Mouse (Mus musculus) forebrain, embryonic 13.5 days (tissue): ENCODE measurements around the gene Csk. TPM values are rescaled to one million over a fixed set of nuclear protein-coding genes. Genes with fewer than 3 reads are reported as not detected.

ENCODE experiments used
- ATAC-seq: fragments of 200-750 bp; cut with Nextera tagmentation; 2 replicates; pipeline ENCODE4 v1.8.0; 2017
- H3K27ac ChIP-seq: fragments of 300-500 bp; sonication (generic); 2 replicates; pipeline ENCODE4 v1.5.1; 2015; ENCODE audit warnings: inconsistent platforms, mild to moderate bottlenecking, moderate library complexity
- H3K27me3 ChIP-seq: fragments of 300-500 bp; sonication (generic); 2 replicates; pipeline ENCODE4 v1.6.1; 2015; ENCODE audit warnings: mild to moderate bottlenecking, inconsistent platforms
- H3K36me3 ChIP-seq: fragments of 300-500 bp; sonication (generic); 2 replicates; pipeline ENCODE4 v1.6.1; 2015; ENCODE audit warnings: mild to moderate bottlenecking, inconsistent platforms; ENCODE audit not compliant: poor library complexity, severe bottlenecking
- H3K4me1 ChIP-seq: fragments of 300-500 bp; sonication (generic); 2 replicates; pipeline ENCODE4 v1.6.1; 2015; ENCODE audit warnings: inconsistent platforms
- H3K4me2 ChIP-seq: fragments of 300-500 bp; sonication (generic); 2 replicates; pipeline ENCODE4 v1.6.1; 2015; ENCODE audit warnings: inconsistent platforms, mild to moderate bottlenecking, moderate library complexity
- H3K4me3 ChIP-seq: fragments of 300-500 bp; sonication (generic); 2 replicates; pipeline ENCODE4 v1.5.1; 2015; ENCODE audit warnings: mild to moderate bottlenecking, inconsistent platforms
- H3K9ac ChIP-seq: fragments of 300-500 bp; sonication (generic); 2 replicates; pipeline ENCODE4 v1.6.1; 2015; ENCODE audit warnings: mild to moderate bottlenecking, inconsistent platforms
- H3K9me3 ChIP-seq: fragments of 300-500 bp; sonication (generic); replicated peaks from 2 replicates; pipeline ENCODE4 v1.6.1; 2016; ENCODE audit warnings: inconsistent platforms
- WGBS: fragments of 180-500 bp; shearing (Covaris S2); methylation state at CpG from one replicate; pipeline ENCODE4 v1.1.7; 2015; 5-methylcytosine and 5-hydroxymethylcytosine counted together
- polyA plus RNA-seq: library from polyadenylated mRNA; unstranded; fragments of >200 nt; fragmentation: Nextera tagmentation; extraction: Ambion mirVana; gene quantifications from 2 replicates; pipeline ENCODE4 v1.2.1, GENCODE M21; 2015

Gene Csk
- polyA plus RNA-seq, 1 experiment from 2014 or later = 35.0 TPM

GRCm38 (mm10) chr9:57643169-57643855 lies 10.1 kb downstream of the Csk start:
- peak overlapping the region; percentile 83 for H3K4me2 ChIP-seq
- peaks cover 10% of the 10 kb centered on the region; the same call in 1 of the 2 replicates for H3K36me3 ChIP-seq
- peak overlapping the region; percentile 98 for H3K4me3 ChIP-seq
- no peaks in the 10 kb centered on the region for H3K27me3 ChIP-seq
- H3K9me3 ChIP-seq = no peaks in the 10 kb centered on the region
- peaks cover 66% of the 10 kb centered on the region for H3K4me1 ChIP-seq
- H3K9ac ChIP-seq = peak overlapping the region; percentile 98
- no peak overlapping the region for H3K27ac ChIP-seq
- WGBS = 72% methylated on average over 9 of the region's 9 CpGs
- no peak for ATAC-seq

DNA sequence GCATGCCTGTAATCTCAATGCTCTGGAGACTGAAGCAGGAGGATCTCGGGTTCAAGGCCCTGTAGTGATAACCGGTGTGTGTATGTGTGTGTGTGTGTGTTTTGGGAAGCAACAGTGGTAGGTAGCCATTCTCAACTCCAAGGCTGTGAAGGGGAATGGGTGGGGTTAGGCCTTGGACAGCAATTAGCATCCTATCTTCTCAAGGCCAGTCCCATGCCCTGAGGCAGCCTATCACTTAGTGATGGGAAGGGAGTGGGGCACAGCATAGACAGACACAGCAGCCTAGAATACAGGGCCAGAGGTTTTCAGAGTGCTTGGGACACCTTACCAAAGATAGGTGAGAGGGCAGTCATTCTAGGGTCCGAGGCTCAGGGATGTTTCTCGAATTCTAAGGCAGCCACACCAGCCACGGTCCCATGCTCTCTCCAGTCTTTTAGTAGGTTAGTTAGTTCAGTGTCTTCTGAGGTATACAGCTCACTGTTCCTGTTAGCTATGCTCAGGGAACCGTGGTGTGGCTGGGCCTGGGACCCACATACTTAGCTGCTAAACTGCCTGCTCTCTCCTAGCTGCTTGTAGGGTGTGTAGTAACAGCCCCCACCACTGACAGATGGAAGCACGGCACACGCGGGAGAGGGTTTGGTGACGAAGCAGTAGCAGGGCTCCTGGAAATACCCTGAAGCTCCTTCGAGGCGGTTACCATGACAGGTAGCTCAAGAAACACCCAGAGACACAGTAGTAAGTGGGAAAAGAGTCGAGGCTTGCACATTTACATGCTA lies 11.5 kb downstream of the Csk start:
- Histone ChIP-seq H3K27ac (no peak overlapping the region), H3K27me3 (no peaks in the 10 kb centered on the region), H3K4me2 (peak overlapping the region; percentile 83; the same call in 1 of the 2 replicates), H3K9ac (0 out of 2 replicates have a peak overlapping the region, but pooled peaks have one; percentile 9), H3K9me3 (no peaks in the 10 kb centered on the region), H3K4me3 (no peak overlapping the region), H3K36me3 (peaks cover 10% of the 10 kb centered on the region; the same call in 1 of the 2 replicates), H3K4me1 (peaks cover 79% of the 10 kb centered on the region)
- ATAC-seq = no peak
- 87% methylated on average over 13 of the region's 13 CpGs for WGBS

GRCm38 (mm10) chr9:57641022-57641421 lies 12.4 kb downstream of the Csk start:
- no peaks in the 10 kb centered on the region for H3K27me3 ChIP-seq
- no peak for ATAC-seq
- H3K9ac ChIP-seq = peak overlapping the region; percentile 47; the same call in 1 of the 2 replicates
- H3K4me3 ChIP-seq = no peak overlapping the region
- H3K9me3 ChIP-seq = no peaks in the 10 kb centered on the region
- H3K36me3 ChIP-seq = peaks cover 10% of the 10 kb centered on the region; the same call in 1 of the 2 replicates
- no peak overlapping the region for H3K27ac ChIP-seq
- H3K4me2 ChIP-seq = peak overlapping the region; percentile 14; the same call in 1 of the 2 replicates
- peaks cover 79% of the 10 kb centered on the region for H3K4me1 ChIP-seq
- WGBS = 73% methylated on average over 1 of the region's 1 CpGs

GRCm38 (mm10) chr9:57640384-57640783 lies 13.0 kb downstream of the Csk start:
- Histone ChIP-seq H3K27ac (peak overlapping the region; percentile 20; the same call in 1 of the 2 replicates), H3K27me3 (no peaks in the 10 kb centered on the region), H3K4me2 (peak overlapping the region; percentile 33), H3K4me3 (no peak overlapping the region), H3K9ac (peak overlapping the region; percentile 47), H3K4me1 (peaks cover 76% of the 10 kb centered on the region), H3K36me3 (peaks cover 10% of the 10 kb centered on the region; the same call in 1 of the 2 replicates), H3K9me3 (no peaks in the 10 kb centered on the region)
- 31% methylated on average over 15 of the region's 15 CpGs for WGBS
- no peak for ATAC-seq

GRCm38 (mm10) chr9:57639661-57640328 lies 13.6 kb downstream of the Csk start:
- 71% methylated on average over 5 of the region's 5 CpGs for WGBS
- Histone ChIP-seq H3K9me3 (no peaks in the 10 kb centered on the region), H3K27me3 (no peaks in the 10 kb centered on the region), H3K4me1 (peaks cover 76% of the 10 kb centered on the region), H3K4me2 (peak overlapping the region; percentile 33; the same call in 1 of the 2 replicates), H3K9ac (peak overlapping the region; percentile 47; the same call in 1 of the 2 replicates), H3K4me3 (no peak overlapping the region), H3K27ac (peak overlapping the region; percentile 20; the same call in 1 of the 2 replicates), H3K36me3 (peaks cover 10% of the 10 kb centered on the region; the same call in 1 of the 2 replicates)
- ATAC-seq = no peak

DNA sequence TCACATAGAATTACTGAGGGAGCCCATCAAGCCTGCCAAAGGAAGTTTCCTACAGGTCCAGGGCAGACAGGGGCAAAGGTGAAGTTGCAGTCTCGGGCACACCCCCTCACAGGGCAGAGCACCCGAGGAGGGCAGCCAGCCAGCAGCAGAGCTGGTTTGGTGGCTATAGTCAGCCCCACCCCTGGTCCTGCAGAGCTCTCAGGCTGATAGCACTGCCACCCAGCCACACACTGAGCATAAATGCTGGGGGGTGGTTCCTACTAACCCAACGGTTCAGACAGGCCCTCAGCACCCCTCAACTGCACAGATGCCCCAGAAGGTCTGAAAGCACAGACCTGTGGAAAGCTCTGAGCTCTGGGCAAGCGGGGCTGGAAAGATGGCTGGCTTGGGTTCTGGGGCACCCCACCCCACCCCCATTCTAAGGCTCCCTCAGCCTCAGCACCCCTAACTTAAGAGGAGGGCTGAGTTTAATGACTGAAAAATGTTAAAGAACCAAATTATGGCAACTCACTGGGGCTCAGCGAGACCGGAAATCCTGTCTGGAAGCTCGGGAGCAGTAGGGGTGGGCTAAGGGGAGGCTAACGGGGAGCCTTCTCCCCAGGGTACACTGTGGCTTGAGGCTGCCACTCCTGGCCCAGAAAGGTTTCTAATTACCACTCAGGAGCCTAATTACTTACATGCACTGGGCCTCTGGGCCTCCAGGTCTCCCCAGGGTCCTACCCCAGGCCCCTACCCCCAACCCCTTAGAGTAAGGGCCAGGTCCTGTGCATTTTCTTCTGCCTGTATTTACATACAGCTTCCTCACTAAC lies 14.6 kb downstream of the Csk start:
- Histone ChIP-seq H3K9me3 (no peaks in the 10 kb centered on the region), H3K4me3 (no peak overlapping the region), H3K27ac (no peak overlapping the region), H3K27me3 (no peaks in the 10 kb centered on the region), H3K36me3 (peaks cover 10% of the 10 kb centered on the region; the same call in 1 of the 2 replicates), H3K4me1 (peaks cover 76% of the 10 kb centered on the region), H3K9ac (peak overlapping the region; percentile 35; the same call in 1 of the 2 replicates), H3K4me2 (0 out of 2 replicates have a peak overlapping the region, but pooled peaks have one; percentile 19)
- no peak for ATAC-seq
- WGBS = 42% methylated on average over 8 of the region's 8 CpGs

GRCm38 (mm10) chr9:57637741-57638322 lies 15.6 kb downstream of the Csk start:
- H3K9ac ChIP-seq = no peak overlapping the region
- peaks cover 75% of the 10 kb centered on the region for H3K4me1 ChIP-seq
- H3K4me3 ChIP-seq = no peak overlapping the region
- H3K36me3 ChIP-seq = peaks cover 10% of the 10 kb centered on the region; the same call in 1 of the 2 replicates
- no peak for ATAC-seq
- WGBS = 70% methylated on average over 6 of the region's 6 CpGs
- H3K9me3 ChIP-seq = no peaks in the 10 kb centered on the region
- 0 out of 2 replicates have a peak overlapping the region, but pooled peaks have one; percentile 32 for H3K27ac ChIP-seq
- H3K4me2 ChIP-seq = no peak overlapping the region
- no peaks in the 10 kb centered on the region for H3K27me3 ChIP-seq

DNA sequence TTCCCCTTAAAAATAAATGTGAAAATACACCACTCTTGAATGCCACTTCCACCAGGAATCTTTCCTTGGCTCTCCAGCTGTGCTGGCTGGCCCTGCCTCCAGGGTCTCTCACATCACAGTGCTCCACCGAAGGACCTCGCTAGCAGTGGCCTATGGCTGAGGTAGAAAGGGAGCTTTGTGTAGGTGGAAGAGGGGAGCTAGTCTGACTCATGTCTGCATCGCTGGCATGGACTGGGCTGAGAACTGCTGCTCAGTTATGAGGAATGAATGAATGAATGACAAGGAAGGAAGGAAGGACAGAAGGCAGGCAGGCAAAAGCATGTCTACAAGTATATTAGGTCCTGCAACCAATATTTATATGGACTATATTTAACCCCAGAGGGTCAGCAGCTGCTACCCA lies 16.2 kb downstream of the Csk start:
- Histone ChIP-seq H3K27me3 (no peaks in the 10 kb centered on the region), H3K9ac (no peak overlapping the region), H3K27ac (no peak overlapping the region), H3K4me3 (no peak overlapping the region), H3K4me1 (peaks cover 69% of the 10 kb centered on the region), H3K4me2 (no peak overlapping the region), H3K9me3 (no peaks in the 10 kb centered on the region), H3K36me3 (peaks cover 12% of the 10 kb centered on the region)
- WGBS = 73% methylated on average over 3 of the region's 3 CpGs
- ATAC-seq = no peak

DNA sequence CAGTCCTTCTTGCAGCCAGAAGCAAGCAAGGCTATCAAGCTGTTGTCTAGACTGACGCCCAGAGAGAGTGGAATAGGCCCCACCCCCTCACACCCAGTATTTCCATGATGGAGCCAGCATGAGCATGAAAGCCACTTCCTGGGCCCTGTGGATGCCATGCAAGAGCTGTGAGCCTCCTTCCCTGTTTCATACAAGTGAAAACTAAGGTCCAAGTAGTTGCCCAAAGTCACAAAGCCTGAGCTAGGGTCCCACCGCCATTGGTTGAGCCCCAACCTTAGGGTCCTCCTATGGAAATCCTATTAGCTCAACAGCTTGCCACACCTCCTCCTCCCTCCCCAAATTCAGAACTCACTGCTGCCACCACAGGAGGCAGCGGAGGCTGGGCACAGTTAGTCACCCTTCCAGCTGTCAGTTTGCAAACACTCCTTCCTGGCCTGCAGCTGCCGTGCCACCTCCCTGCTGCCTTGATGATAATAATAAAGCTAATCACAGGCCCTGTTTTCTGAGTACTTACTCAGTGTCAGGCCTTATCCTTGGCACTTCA lies 19.9 kb downstream of the Csk start:
- Histone ChIP-seq H3K9me3 (no peaks in the 10 kb centered on the region), H3K36me3 (peaks cover 37% of the 10 kb centered on the region), H3K4me3 (no peak overlapping the region), H3K27me3 (no peaks in the 10 kb centered on the region), H3K9ac (no peak overlapping the region), H3K27ac (peak overlapping the region; percentile 8; the same call in 1 of the 2 replicates), H3K4me2 (no peak overlapping the region), H3K4me1 (peaks cover 32% of the 10 kb centered on the region)
- 47% methylated on average over 4 of the region's 4 CpGs for WGBS
- ATAC-seq = no peak

DNA sequence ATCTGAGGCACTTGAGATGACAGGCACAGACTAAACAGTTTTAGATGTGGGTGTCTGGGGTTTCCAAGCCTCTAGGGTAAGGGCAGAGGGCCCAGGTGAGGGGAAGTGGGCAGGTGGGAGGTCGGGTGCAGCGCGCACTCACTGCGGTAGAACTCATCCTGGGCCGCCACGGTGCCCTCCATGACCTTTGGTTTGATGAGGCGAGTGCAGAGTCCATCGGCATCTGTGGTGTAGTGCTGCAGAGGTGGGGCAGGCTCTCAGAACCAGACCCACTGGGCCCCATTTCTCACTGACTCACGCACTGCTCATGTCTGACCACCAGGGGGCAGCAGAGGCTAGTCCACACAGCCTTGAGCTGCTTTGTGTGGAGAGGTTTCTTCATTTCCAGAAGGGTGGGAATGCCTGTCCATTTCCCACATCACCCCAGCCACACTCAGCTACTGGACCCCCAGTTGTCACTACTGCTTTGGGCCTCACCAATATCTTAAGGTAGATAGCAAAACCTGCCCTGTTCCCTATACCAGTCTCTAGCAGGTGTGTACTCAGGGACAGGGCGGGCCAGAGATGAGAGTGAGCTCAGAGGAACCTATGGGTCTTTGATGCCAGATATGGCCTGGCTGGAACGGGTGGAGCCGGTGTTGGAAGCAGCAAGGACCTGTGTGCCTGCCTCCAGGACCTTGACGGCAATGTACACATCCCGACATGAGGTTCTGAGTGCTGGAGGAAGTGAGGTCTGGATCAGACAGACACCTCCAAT lies 24.1 kb downstream of the Csk start:
- peak; percentile 79 for ATAC-seq
- Histone ChIP-seq H3K4me1 (peaks cover 13% of the 10 kb centered on the region), H3K36me3 (peaks cover 80% of the 10 kb centered on the region), H3K4me2 (no peak overlapping the region), H3K27ac (peak overlapping the region; percentile 22; the same call in 1 of the 2 replicates), H3K9me3 (no peaks in the 10 kb centered on the region), H3K27me3 (no peaks in the 10 kb centered on the region), H3K9ac (no peak overlapping the region), H3K4me3 (no peak overlapping the region)
- 71% methylated on average over 14 of the region's 14 CpGs for WGBS
